Mouse (Mus musculus) brain, embryonic 14.5 days (tissue): ENCODE measurements at regions not wholly inside any gene's neighbourhood (a gene's known extent, or its start where the extent isn't known, plus 50 kb on each side); places are given as distances from the start of the nearest gene placed in this dataset.

Experiments used
- CTCF ChIP-seq: fragments of 200-500 bp; IDR thresholded peaks from 2 replicates; pipeline ENCODE4 v1.5.1; 2012; ENCODE audit warnings: inconsistent platforms, mild to moderate bottlenecking, moderate library complexity, borderline replicate concordance; ENCODE audit not compliant: insufficient read depth, insufficient read length; ENCODE audit errors: extremely low read depth
- POLR2A ChIP-seq: fragments of 200-500 bp; IDR thresholded peaks from 2 replicates; pipeline ENCODE4 v1.6.1; 2012; ENCODE audit warnings: mild to moderate bottlenecking, inconsistent platforms, borderline replicate concordance; ENCODE audit not compliant: poor library complexity, insufficient read depth, insufficient read length, severe bottlenecking; ENCODE audit errors: extremely low read depth

- TF ChIP-seq CTCF = no peak
- no peak for TF ChIP-seq POLR2A
Observed at GRCm38 (mm10) chr10:16552861-16553635, 1170.0 kb upstream of the Cited2 start.
